Mouse (Mus musculus) CH12.LX (cell line): ENCODE data around the gene Magi2. TPM values are rescaled to one million over a fixed set of nuclear protein-coding genes. Genes with fewer than 3 reads are reported as not detected.

Source experiments
- DNase-seq: peaks from one replicate; pipeline ENCODE4 v3.0.0-alpha.2; 2013; ENCODE audit errors: extremely low read depth
- H3K27ac ChIP-seq: 2 replicates; pipeline ENCODE4 v1.5.1; 2012; ENCODE audit warnings: low read depth, mild to moderate bottlenecking, control low read depth, moderate library complexity; ENCODE audit not compliant: insufficient read depth
- H3K27me3 ChIP-seq: replicated peaks from 2 replicates; pipeline ENCODE3; 2012; ENCODE audit warnings: inconsistent platforms
- H3K36me3 ChIP-seq, 2 experiments: replicated peaks in 1 of 2; 2 replicates each; pipeline versions ENCODE3 to v1.6.1; 2012; ENCODE audit warnings: inconsistent platforms in 1 of 2, low read length in 1 of 2, mild to moderate bottlenecking in 1 of 2, mixed read lengths in 1 of 2, moderate library complexity in 1 of 2; ENCODE audit not compliant: control insufficient read depth in 1 of 2, insufficient read depth in 1 of 2
- H3K4me1 ChIP-seq, 2 experiments: 2 replicates each; pipeline ENCODE4 v1.6.1; 2012; ENCODE audit warnings: inconsistent platforms in 1 of 2, moderate library complexity in 1 of 2; ENCODE audit not compliant: insufficient read depth in 2 of 2, control insufficient read depth in 1 of 2
- H3K4me2 ChIP-seq: 2 replicates; pipeline ENCODE4 v1.6.1; 2012; ENCODE audit warnings: low read depth, mild to moderate bottlenecking, control low read depth; ENCODE audit not compliant: poor library complexity, insufficient read depth, severe bottlenecking
- H3K4me3 ChIP-seq, 3 experiments: fragments of 150-350 bp in 1 of 3; sonication (generic) in 1 of 3; replicated peaks in 1 of 3; 2 replicates each; pipeline versions ENCODE3 to v1.5.1; 2011 to 2012; ENCODE audit warnings: low read depth in 2 of 3, low read length in 2 of 3, mild to moderate bottlenecking in 2 of 3, moderate library complexity in 2 of 3, control low read depth in 1 of 3, improper control_type of control experiment in 1 of 3, inconsistent platforms in 1 of 3, mixed read lengths in 1 of 3; ENCODE audit not compliant: poor library complexity in 1 of 3
- H3K79me2 ChIP-seq: replicated peaks from 2 replicates; pipeline ENCODE4 v1.6.1; 2012; ENCODE audit warnings: mild to moderate bottlenecking, moderate library complexity; ENCODE audit not compliant: control insufficient read depth, poor library complexity, insufficient read depth, severe bottlenecking; ENCODE audit errors: extremely low read depth
- H3K9ac ChIP-seq: 2 replicates; pipeline ENCODE4 v1.6.1; 2012; ENCODE audit warnings: low read depth, mild to moderate bottlenecking, control low read depth, moderate library complexity; ENCODE audit not compliant: insufficient read depth
- H3K9me3 ChIP-seq: replicated peaks from 2 replicates; pipeline ENCODE3; 2012; ENCODE audit warnings: low read length, inconsistent platforms, mixed read lengths
- BHLHE40 ChIP-seq: IDR thresholded peaks from 2 replicates; pipeline ENCODE4 v1.6.1; 2011; ENCODE audit warnings: mild to moderate bottlenecking, low read depth, low read length, improper control_type of control experiment
- ELF1 ChIP-seq: IDR thresholded peaks from 2 replicates; pipeline ENCODE4 v1.6.1; 2014; ENCODE audit warnings: low read depth, mild to moderate bottlenecking, inconsistent platforms, low read length, improper control_type of control experiment
- IRF4 ChIP-seq: IDR thresholded peaks from 2 replicates; pipeline ENCODE4 v1.6.1; 2014; ENCODE audit warnings: low read depth, mild to moderate bottlenecking, inconsistent platforms, low read length, improper control_type of control experiment
- JUN ChIP-seq: IDR thresholded peaks from 2 replicates; pipeline ENCODE4 v1.6.1; 2011; ENCODE audit warnings: low read depth, mild to moderate bottlenecking, low read length, improper control_type of control experiment, moderate library complexity; ENCODE audit not compliant: insufficient read depth
- JUND ChIP-seq: conservative IDR thresholded peaks from 2 replicates; pipeline ENCODE4 v1.6.1; 2011; ENCODE audit warnings: low read depth, low read length, improper control_type of control experiment
- KAT2A ChIP-seq: IDR thresholded peaks from 2 replicates; pipeline ENCODE4 v1.6.1; 2012; ENCODE audit warnings: low read length, improper control_type of control experiment, inconsistent platforms; ENCODE audit not compliant: insufficient replicate concordance
- MAFK ChIP-seq: IDR thresholded peaks from 2 replicates; pipeline ENCODE4 v1.6.1; 2011; ENCODE audit warnings: low read length, improper control_type of control experiment; ENCODE audit not compliant: insufficient replicate concordance
- MAX ChIP-seq: IDR thresholded peaks from 2 replicates; pipeline ENCODE4 v1.6.1; 2011; ENCODE audit warnings: low read length, improper control_type of control experiment
- MAZ ChIP-seq: IDR thresholded peaks from 2 replicates; pipeline ENCODE4 v1.6.1; 2012; ENCODE audit warnings: low read depth, mild to moderate bottlenecking, inconsistent platforms, low read length, improper control_type of control experiment, moderate library complexity
- NRF1 ChIP-seq: IDR thresholded peaks from 2 replicates; pipeline ENCODE4 v1.6.1; 2014; ENCODE audit warnings: low read depth, mild to moderate bottlenecking, inconsistent platforms, low read length, improper control_type of control experiment, moderate library complexity
- POLR2AphosphoS2 ChIP-seq: IDR thresholded peaks from 2 replicates; pipeline ENCODE4 v1.6.1; 2011; ENCODE audit warnings: low read depth, low read length, improper control_type of control experiment
- UBTF ChIP-seq: IDR thresholded peaks from 2 replicates; pipeline ENCODE4 v1.6.1; 2012; ENCODE audit warnings: low read depth, mild to moderate bottlenecking, inconsistent platforms, low read length, improper control_type of control experiment, moderate library complexity
- USF1 ChIP-seq: IDR thresholded peaks from 2 replicates; pipeline ENCODE4 v1.6.1; 2014; ENCODE audit warnings: low read depth, mild to moderate bottlenecking, inconsistent platforms, low read length, improper control_type of control experiment
- USF2 ChIP-seq: conservative IDR thresholded peaks from 2 replicates; pipeline ENCODE4 v1.6.1; 2011; ENCODE audit warnings: low read depth, low read length, improper control_type of control experiment
- ZC3H11A ChIP-seq: IDR thresholded peaks from 2 replicates; pipeline ENCODE4 v1.6.1; 2012; ENCODE audit warnings: low read depth, mild to moderate bottlenecking, inconsistent platforms, low read length, improper control_type of control experiment
- ZKSCAN1 ChIP-seq: IDR thresholded peaks from 2 replicates; pipeline ENCODE4 v1.6.1; 2012; ENCODE audit warnings: low read depth, inconsistent platforms, low read length, improper control_type of control experiment, borderline replicate concordance
- ZMIZ1 ChIP-seq: IDR thresholded peaks from 2 replicates; pipeline ENCODE4 v1.6.1; 2012; ENCODE audit warnings: low read depth, mild to moderate bottlenecking, inconsistent platforms, low read length, improper control_type of control experiment
- dilution Hi-C: fragments of 300-500 bp; cut with MboI; formaldehyde crosslinking; loops from 2 replicates; pipeline ENCODE4 v1.14.3; 2020; ENCODE audit warnings: low sequenced_read_pairs; ENCODE audit not compliant: extremely low pct_unique_long_range_greater_than_20kb, extremely low pct_ligation_motif_present
- in situ Hi-C: fragments of 300-500 bp; cut with MboI; formaldehyde crosslinking; loops from 3 replicates; pipeline ENCODE4 v1.14.3; 2019; ENCODE audit warnings: low sequenced_read_pairs, low pct_ligation_motif_present, low pct_unique_long_range_greater_than_20kb, mixed read lengths
- polyA plus RNA-seq: library from polyadenylated mRNA; unstranded; fragments of >175 nt; gene quantifications from 2 replicates; pipeline ENCODE4 v1.2.1, GENCODE M21; 2012; ENCODE audit warnings: low read depth; ENCODE audit not compliant: insufficient read length
- total RNA-seq, 2 experiments: library from RNA; depleted of rRNA; stranded (reverse); fragments of 300-350 nt in 1 of 2; fragments of >200 nt in 1 of 2; gene quantifications; 2 replicates each; pipeline ENCODE4 v1.2.3; 2012 to 2014

The Magi2 gene
- total and polyA plus RNA-seq, 3 experiments = 0.37 to 0.63 (median 0.42) TPM

GRCm38 (mm10) chr5:20417348-20417747, 1190.5 kb downstream of the Magi2 start:
- TF ChIP-seq MAFK = no peak
- TF ChIP-seq JUN = no peak
- TF ChIP-seq BHLHE40 = no peak
- no peak for TF ChIP-seq MAZ
- Histone ChIP-seq H3K9ac (no peak overlapping the region), H3K79me2 (no peaks in the 10 kb centered on the region), H3K27me3 (no peaks in the 10 kb centered on the region), H3K4me2 (no peak overlapping the region), H3K4me3 (no peak overlapping the region), H3K9me3 (no peaks in the 10 kb centered on the region), H3K27ac (no peak overlapping the region), H3K36me3 (no peaks in the 10 kb centered on the region), H3K4me1 (no peaks in the 10 kb centered on the region)
- DNase-seq = no peak
- in situ Hi-C loops (no loop called here), dilution Hi-C loops (no loop called here)

GRCm38 (mm10) chr5:20432148-20432813, 1205.4 kb downstream of the Magi2 start:
- Histone ChIP-seq H3K27ac (no peak overlapping the region), H3K4me1 (no peaks in the 10 kb centered on the region), H3K9me3 (no peaks in the 10 kb centered on the region), H3K36me3 (no peaks in the 10 kb centered on the region), H3K4me3 (no peak overlapping the region), H3K79me2 (no peaks in the 10 kb centered on the region), H3K27me3 (no peaks in the 10 kb centered on the region), H3K9ac (no peak overlapping the region), H3K4me2 (no peak overlapping the region)
- dilution Hi-C loops (no loop called here), in situ Hi-C loops (no loop called here)
- no peak for DNase-seq
- no peak for TF ChIP-seq MAZ
- no peak for TF ChIP-seq NRF1
- TF ChIP-seq USF2 = no peak
- no peak for TF ChIP-seq ELF1
- TF ChIP-seq POLR2AphosphoS2 = no peak
- no peak for TF ChIP-seq KAT2A
- no peak for TF ChIP-seq ZKSCAN1
- TF ChIP-seq IRF4 = no peak
- no peak for TF ChIP-seq ZC3H11A
- no peak for TF ChIP-seq ZMIZ1
- TF ChIP-seq MAFK = no peak
- TF ChIP-seq MAX = no peak
- TF ChIP-seq JUND = no peak
- TF ChIP-seq USF1 = no peak
- no peak for TF ChIP-seq UBTF
